Mouse (Mus musculus) hindbrain, embryonic 14.5 days (tissue): ENCODE measurements around the gene Olfr821. TPM values are rescaled to one million over a fixed set of nuclear protein-coding genes. Genes with fewer than 3 reads are reported as not detected.
"Not testable (repeated sequence)": the region's sequence is repeated elsewhere in the genome, so short reads cannot be mapped to it uniquely, and the experiment has no call there.

Experiments
- ATAC-seq: fragments of 200-750 bp; cut with Nextera tagmentation; 2 replicates; pipeline ENCODE4 v1.8.0; 2017; ENCODE audit warnings: moderate number of reproducible peaks, mild to moderate bottlenecking, moderate TSS enrichment, moderate library complexity; ENCODE audit not compliant: low FRiP score
- DNase-seq: peaks from one replicate; pipeline ENCODE4 v3.0.0-alpha.2; 2015; ENCODE audit warnings: low spot score
- H3K27ac ChIP-seq: fragments of 300-500 bp; sonication (generic); 2 replicates; pipeline ENCODE4 v1.5.1; 2014; ENCODE audit warnings: mild to moderate bottlenecking, moderate library complexity
- H3K27me3 ChIP-seq: fragments of 300-500 bp; sonication (generic); 2 replicates; pipeline ENCODE4 v1.6.1; 2014; ENCODE audit warnings: mild to moderate bottlenecking, low read length, mixed read lengths; ENCODE audit not compliant: control insufficient read depth, insufficient read depth
- H3K36me3 ChIP-seq: fragments of 300-500 bp; sonication (generic); replicated peaks from 2 replicates; pipeline ENCODE4 v1.6.1; 2014; ENCODE audit not compliant: control insufficient read depth, insufficient read depth
- H3K4me1 ChIP-seq: fragments of 300-500 bp; sonication (generic); replicated peaks from 2 replicates; pipeline ENCODE4 v1.6.1; 2014; ENCODE audit warnings: antibody characterized with exemption, low read length, mixed read lengths; ENCODE audit not compliant: control insufficient read depth, insufficient read depth
- H3K4me2 ChIP-seq: fragments of 300-500 bp; sonication (generic); replicated peaks from 2 replicates; pipeline ENCODE4 v1.6.1; 2014; ENCODE audit warnings: mild to moderate bottlenecking, moderate library complexity
- H3K4me3 ChIP-seq: fragments of 300-500 bp; sonication (generic); replicated peaks from 2 replicates; pipeline ENCODE4 v1.5.1; 2014; ENCODE audit warnings: mild to moderate bottlenecking, low read length
- H3K9ac ChIP-seq: fragments of 300-500 bp; sonication (generic); 2 replicates; pipeline ENCODE4 v1.6.1; 2014
- H3K9me3 ChIP-seq: fragments of 300-500 bp; sonication (generic); 2 replicates; pipeline ENCODE4 v1.6.1; 2016; ENCODE audit warnings: low read length; ENCODE audit not compliant: control insufficient read depth
- WGBS: fragments of 180-500 bp; shearing (Covaris S2); extraction: QIAGEN DNeasy Blood & Tissue Kit; methylation state at CpG from one replicate; pipeline ENCODE4 v1.1.7; 2014; 5-methylcytosine and 5-hydroxymethylcytosine counted together
- polyA plus RNA-seq: library from polyadenylated mRNA; unstranded; fragments of >200 nt; fragmentation: Nextera tagmentation; extraction: Ambion mirVana; gene quantifications from 2 replicates; pipeline ENCODE4 v1.2.1, GENCODE M21; 2014

The Olfr821 gene
- not detected in 2 replicates for polyA plus RNA-seq

GRCm38 (mm10) chr10:130030048-130030447, at the start of gene Olfr821:
Olfr821 (plus strand) TSS chr10:130030348.
- no peaks in the 10 kb centered on the region for H3K9me3 ChIP-seq
- no peak for ATAC-seq
- H3K4me1 ChIP-seq, result no peaks in the 10 kb centered on the region
- H3K9ac ChIP-seq, result no peak within 1 kb of the TSS
- no peak within 1 kb of the TSS for H3K4me3 ChIP-seq
- H3K27me3 ChIP-seq, result no peaks in the 10 kb centered on the region
- H3K36me3 ChIP-seq, result no peaks in the 10 kb centered on the region
- H3K27ac ChIP-seq, result no peak within 1 kb of the TSS
- no peak for DNase-seq
- H3K4me2 ChIP-seq, result no peak within 1 kb of the TSS

GRCm38 (mm10) chr10:129981867-129982266, 48.3 kb upstream of the Olfr821 start:
- H3K36me3 ChIP-seq, H3K9ac ChIP-seq, DNase-seq, H3K4me1 ChIP-seq, H3K27ac ChIP-seq, H3K9me3 ChIP-seq, ATAC-seq, H3K4me3 ChIP-seq, H3K27me3 ChIP-seq, H3K4me2 ChIP-seq: not testable (repeated sequence)
- WGBS, result no CpG with 5 or more reads among the region's 3 CpGs

- not testable (repeated sequence) for H3K4me2 ChIP-seq, H3K27me3 ChIP-seq, H3K4me1 ChIP-seq, DNase-seq, H3K9me3 ChIP-seq, ATAC-seq, H3K36me3 ChIP-seq, H3K4me3 ChIP-seq, H3K9ac ChIP-seq, H3K27ac ChIP-seq
- no CpG with 5 or more reads among the region's 1 CpGs for WGBS
Measured at GRCm38 (mm10) chr10:129984962-129985361, 45.2 kb upstream of the Olfr821 start, which contains the start of gene Gm10310. Gm10310 (minus strand) TSS chr10:129985062.

DNA sequence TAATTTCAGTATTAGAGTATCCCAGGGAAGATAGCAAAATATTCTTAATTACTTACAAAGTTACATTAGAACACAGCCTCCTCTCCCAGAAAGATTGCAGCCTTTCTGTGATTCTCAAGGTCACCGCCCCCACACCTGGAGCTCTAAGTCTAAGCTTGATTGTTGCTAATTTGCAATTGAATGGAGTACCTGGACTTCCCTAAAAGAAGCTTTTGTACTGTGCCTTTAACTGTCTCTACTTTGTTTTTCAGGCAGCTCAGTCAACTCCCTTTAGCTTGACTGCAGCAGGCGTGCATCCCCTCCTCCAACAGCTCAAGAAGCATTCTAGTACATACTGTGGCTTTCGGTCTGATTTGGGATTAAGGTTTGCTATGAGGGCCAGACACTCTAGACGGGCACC, 26.0 kb upstream of the Olfr821 start:
- not testable (repeated sequence) for H3K27ac ChIP-seq, ATAC-seq, H3K9ac ChIP-seq, H3K27me3 ChIP-seq, H3K4me1 ChIP-seq, H3K4me2 ChIP-seq, H3K9me3 ChIP-seq, DNase-seq, H3K4me3 ChIP-seq, H3K36me3 ChIP-seq
- 87% methylated on average over 4 of the region's 4 CpGs for WGBS

DNA sequence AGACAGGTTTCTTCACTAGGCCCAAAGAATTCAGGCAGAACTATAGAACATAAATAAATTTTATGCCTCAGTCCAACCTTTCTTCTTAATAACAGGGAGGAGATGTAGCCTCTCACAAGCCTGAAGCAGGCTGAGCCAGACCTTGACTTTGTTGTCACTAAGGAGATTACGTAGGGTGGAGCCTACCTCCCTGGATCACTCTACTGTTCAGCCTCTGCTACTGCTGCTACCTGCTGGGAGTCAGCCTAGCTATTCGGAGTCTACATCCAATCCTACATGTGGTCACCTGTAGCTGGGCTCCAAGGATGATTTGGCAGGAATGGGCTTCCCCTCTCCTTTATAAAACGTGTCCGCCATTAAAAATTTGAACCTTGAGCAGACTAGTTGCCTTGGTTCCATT, 24.8 kb upstream of the Olfr821 start:
- not testable (repeated sequence) for H3K9ac ChIP-seq, H3K27ac ChIP-seq, H3K4me3 ChIP-seq, H3K4me1 ChIP-seq, H3K36me3 ChIP-seq, H3K4me2 ChIP-seq, H3K9me3 ChIP-seq, DNase-seq, H3K27me3 ChIP-seq, ATAC-seq
- 85% methylated on average over 4 of the region's 4 CpGs for WGBS

GRCm38 (mm10) chr10:130012321-130012720, 17.8 kb upstream of the Olfr821 start, which contains the start of gene Olfr820:
Olfr820 (plus strand) TSS chr10:130012621.
- Histone ChIP-seq H3K27ac (no peak within 1 kb of the TSS), H3K4me3 (no peak within 1 kb of the TSS), H3K9me3 (no peaks in the 10 kb centered on the region), H3K4me2 (no peak within 1 kb of the TSS), H3K9ac (no peak within 1 kb of the TSS), H3K27me3 (no peaks in the 10 kb centered on the region), H3K36me3 (no peaks in the 10 kb centered on the region), H3K4me1 (no peaks in the 10 kb centered on the region)
- DNase-seq (no peak), ATAC-seq (no peak)

- no peaks in the 10 kb centered on the region for H3K36me3 ChIP-seq
- WGBS, result 73% methylated on average over 6 of the region's 6 CpGs
- no peak overlapping the region for H3K4me3 ChIP-seq
- H3K27ac ChIP-seq, result no peak overlapping the region
- no peak overlapping the region for H3K9ac ChIP-seq
- no peaks in the 10 kb centered on the region for H3K9me3 ChIP-seq
- H3K4me1 ChIP-seq, result no peaks in the 10 kb centered on the region
- no peak overlapping the region for H3K4me2 ChIP-seq
- DNase-seq (no peak), ATAC-seq (no peak)
- H3K27me3 ChIP-seq, result no peaks in the 10 kb centered on the region
Measured at GRCm38 (mm10) chr10:130037096-130037495, 6.9 kb downstream of the Olfr821 start.

DNA sequence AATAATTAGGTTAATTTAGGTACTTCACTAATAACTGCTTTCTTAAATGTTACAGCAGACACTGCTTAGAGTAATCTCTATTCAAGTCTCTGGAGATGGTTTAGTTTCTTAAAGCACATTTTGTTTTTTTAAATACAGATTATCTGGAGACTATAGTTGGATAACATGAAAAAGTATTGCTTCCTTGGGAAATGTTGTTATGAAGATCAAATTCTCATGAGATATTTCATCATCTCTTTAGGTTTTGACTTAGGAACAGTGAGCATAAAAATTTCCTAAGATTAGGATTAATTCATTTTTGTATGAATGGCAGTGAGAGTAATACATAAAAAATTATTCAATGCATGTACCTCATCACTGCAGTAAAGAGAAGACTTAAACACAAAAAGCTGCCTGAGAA, 40.8 kb downstream of the Olfr821 start, which contains the start of gene Olfr822:
TSS of gene Olfr822 (plus strand) at position 301 of the 400 bp plus-strand sequence.
- Histone ChIP-seq H3K4me1 (no peaks in the 10 kb centered on the region), H3K36me3 (no peaks in the 10 kb centered on the region), H3K27ac (no peak within 1 kb of the TSS), H3K9ac (no peak within 1 kb of the TSS), H3K9me3 (no peaks in the 10 kb centered on the region), H3K27me3 (no peaks in the 10 kb centered on the region), H3K4me2 (no peak within 1 kb of the TSS), H3K4me3 (no peak within 1 kb of the TSS)
- DNase-seq, result no peak
- no peak for ATAC-seq
